Mouse (Mus musculus): ENCODE measurements around the gene Chd1l. TPM values are rescaled to one million over a fixed set of nuclear protein-coding genes. Genes with fewer than 3 reads are reported as not detected.
A peak's percentile ranks its signal among the peaks of the same experiment; 100 is the strongest.

Chd1l gene
- total RNA-seq, 2 experiments from 2014 or later: 12.1 to 14.9 TPM

GRCm38 (mm10) chr3:97524835-97525234, 85.2 kb downstream of the Chd1l start:
- peak; percentile 26 for DNase-seq

- no peak for DNase-seq
These were observed 87.9 kb downstream of the Chd1l start for GRCm38 (mm10) chr3:97521946-97522731.

GRCm38 (mm10) chr3:97519883-97520282, 90.1 kb downstream of the Chd1l start:
- DNase-seq: no peak

DNA sequence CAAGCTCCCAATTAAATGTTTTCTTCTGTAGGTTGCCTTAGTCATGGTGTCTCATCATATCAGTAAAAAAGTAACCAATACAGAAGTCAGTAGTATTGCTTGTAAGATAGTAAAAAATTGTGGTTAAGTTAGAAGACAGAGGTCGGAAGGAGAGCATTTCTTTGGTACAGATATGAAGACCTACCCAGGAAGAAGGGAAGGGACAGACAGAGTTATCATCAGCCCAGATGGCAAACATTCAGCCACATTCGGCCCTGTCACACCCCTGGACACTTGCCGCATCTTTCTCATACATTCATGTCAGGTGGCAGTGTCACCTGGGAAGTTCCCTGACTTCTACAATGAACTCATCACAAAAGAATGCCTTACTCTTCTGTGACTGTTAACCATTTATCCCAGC, 97.7 kb downstream of the Chd1l start:
- DNase-seq: no peak

Other genes starting within 250 kb of the Chd1l start
- not detected for gene Olfr1402, start 188.2 kb downstream of the Chd1l start, total RNA-seq (2021)
- 10 to 100 TPM; 12.4 to 21.2 TPM for gene Fmo5, start 18.6 kb upstream of the Chd1l start, total RNA-seq (2021)
- 1 to 10 TPM; 7.2 to 9.3 TPM for gene Prkab2, start 48.0 kb upstream of the Chd1l start, total RNA-seq (2021)
- gene Gm17651, start 64.5 kb upstream of the Chd1l start, total RNA-seq (2021): not detected

Measured in adrenal gland, postnatal 10 days (tissue).